Mouse (Mus musculus): ENCODE measurements at regions not wholly inside any gene's neighbourhood (a gene's known extent, or its start where the extent isn't known, plus 50 kb on each side); places are given as distances from the start of the nearest gene placed in this dataset.
"Not testable (repeated sequence)": the region's sequence is repeated elsewhere in the genome, so short reads cannot be mapped to it uniquely, and the experiment has no call there.

GRCm38 (mm10) chr13:5179552-5179951 lies 570.6 kb upstream of the Akr1e1 start:
- Histone ChIP-seq H3K79me2 (ENCODE audit: control insufficient read depth, insufficient read depth, low read length, poor library complexity) (no peaks in the 10 kb centered on the region), H3K9ac (ENCODE audit: control insufficient read depth, low read depth, low read length, poor library complexity, severe bottlenecking) (no peak overlapping the region), H3K9me3 (replicated peaks; ENCODE audit: insufficient read depth, low read length) (no peaks in the 10 kb centered on the region), H3K27ac (ENCODE audit: control insufficient read depth, low read depth, low read length) (no peak overlapping the region), H3K4me3 (ENCODE audit: control insufficient read depth in 1 of 2, insufficient read depth in 1 of 2, low read depth in 2 of 2, low read length in 2 of 2) (no peak overlapping the region), H3K4me1 (ENCODE audit: control insufficient read depth in 1 of 2, insufficient read depth in 2 of 2, low read length in 2 of 2) (no peaks in the 10 kb centered on the region), H3K27me3 (ENCODE audit: control insufficient read depth in 1 of 2, insufficient read depth in 2 of 2, low read length in 2 of 2) (no peaks in the 10 kb centered on the region), H3K36me3 (ENCODE audit: control insufficient read depth in 1 of 2, insufficient read depth in 2 of 2, low read length in 2 of 2) (no peaks in the 10 kb centered on the region)
- no peak for DNase-seq (ENCODE audit: low read depth, low spot score)
- TF ChIP-seq USF2 (IDR thresholded peaks at IDR 0.05; ENCODE audit: borderline replicate concordance in 1 of 2, insufficient read depth in 1 of 2, low read depth in 1 of 2, low read length in 2 of 2) (no peak), POLR2A (IDR thresholded peaks at IDR 0.05; ENCODE audit: control insufficient read depth in 1 of 2, insufficient read depth in 1 of 2, low read depth in 1 of 2, low read length in 2 of 2, poor library complexity in 1 of 2) (no peak), CTCF (IDR thresholded peaks at IDR 0.05 in 2 of 3, conservative IDR thresholded peaks at IDR 0.05 in 1 of 3; ENCODE audit: control insufficient read depth in 1 of 3, insufficient read depth in 1 of 3, low read depth in 2 of 3, low read length in 3 of 3, poor library complexity in 1 of 3, severe bottlenecking in 1 of 3) (no peak)

- H3K36me3 ChIP-seq (ENCODE audit: control insufficient read depth in 1 of 2, insufficient read depth in 2 of 2, low read length in 2 of 2); H3K4me3 ChIP-seq (ENCODE audit: control insufficient read depth in 1 of 2, insufficient read depth in 1 of 2, low read depth in 2 of 2, low read length in 2 of 2); H3K27ac ChIP-seq (ENCODE audit: control insufficient read depth, low read depth, low read length); H3K9ac ChIP-seq (ENCODE audit: control insufficient read depth, low read depth, low read length, poor library complexity, severe bottlenecking); H3K4me1 ChIP-seq (ENCODE audit: control insufficient read depth in 1 of 2, insufficient read depth in 2 of 2, low read length in 2 of 2); H3K9me3 ChIP-seq (replicated peaks; ENCODE audit: insufficient read depth, low read length); H3K79me2 ChIP-seq (ENCODE audit: control insufficient read depth, insufficient read depth, low read length, poor library complexity); H3K27me3 ChIP-seq (ENCODE audit: control insufficient read depth in 1 of 2, insufficient read depth in 2 of 2, low read length in 2 of 2); DNase-seq (ENCODE audit: low read depth, low spot score): not testable (repeated sequence)
These were observed 576.3 kb upstream of the Akr1e1 start for GRCm38 (mm10) chr13:5185237-5185800.

- Histone ChIP-seq H3K4me1 (ENCODE audit: control insufficient read depth in 1 of 2, insufficient read depth in 2 of 2, low read length in 2 of 2) (no peaks in the 10 kb centered on the region), H3K9me3 (replicated peaks; ENCODE audit: insufficient read depth, low read length) (no peaks in the 10 kb centered on the region), H3K27ac (ENCODE audit: control insufficient read depth, low read depth, low read length) (no peak overlapping the region), H3K4me3 (ENCODE audit: control insufficient read depth in 1 of 2, insufficient read depth in 1 of 2, low read depth in 2 of 2, low read length in 2 of 2) (no peak overlapping the region), H3K79me2 (ENCODE audit: control insufficient read depth, insufficient read depth, low read length, poor library complexity) (no peaks in the 10 kb centered on the region), H3K27me3 (ENCODE audit: control insufficient read depth in 1 of 2, insufficient read depth in 2 of 2, low read length in 2 of 2) (no peaks in the 10 kb centered on the region), H3K9ac (ENCODE audit: control insufficient read depth, low read depth, low read length, poor library complexity, severe bottlenecking) (no peak overlapping the region), H3K36me3 (ENCODE audit: control insufficient read depth in 1 of 2, insufficient read depth in 2 of 2, low read length in 2 of 2) (no peaks in the 10 kb centered on the region)
- no peak for DNase-seq (ENCODE audit: low read depth, low spot score)
- TF ChIP-seq ETS1 (IDR thresholded peaks at IDR 0.05; ENCODE audit: low read depth, low read length) (no peak), ZKSCAN1 (IDR thresholded peaks at IDR 0.05; ENCODE audit: low read depth, low read length) (no peak), GABPA (IDR thresholded peaks at IDR 0.05; ENCODE audit: low read depth, low read length) (no peak), POLR2AphosphoS5 (IDR thresholded peaks at IDR 0.05; ENCODE audit: borderline replicate concordance, low read depth, low read length) (no peak), BHLHE40 (IDR thresholded peaks at IDR 0.05; ENCODE audit: borderline replicate concordance, low read depth, low read length) (no peak), MAX (IDR thresholded peaks at IDR 0.05; ENCODE audit: low read length) (no peak), MAZ (IDR thresholded peaks at IDR 0.05; ENCODE audit: low read depth, low read length) (no peak), POLR2AphosphoS2 (IDR thresholded peaks at IDR 0.05; ENCODE audit: low read length) (no peak), EP300 (IDR thresholded peaks at IDR 0.05; ENCODE audit: low read depth in 1 of 2, low read length in 2 of 2) (no peak), SMC3 (IDR thresholded peaks at IDR 0.05; ENCODE audit: low read depth, low read length) (no peak), ELF1 (IDR thresholded peaks at IDR 0.05; ENCODE audit: low read depth, low read length) (no peak), ZC3H11A (IDR thresholded peaks at IDR 0.05; ENCODE audit: low read depth, low read length) (no peak), HCFC1 (IDR thresholded peaks at IDR 0.05; ENCODE audit: low read depth, low read length) (no peak), USF2 (IDR thresholded peaks at IDR 0.05; ENCODE audit: borderline replicate concordance in 1 of 2, insufficient read depth in 1 of 2, low read depth in 1 of 2, low read length in 2 of 2) (no peak), POLR2A (IDR thresholded peaks at IDR 0.05; ENCODE audit: control insufficient read depth in 1 of 2, insufficient read depth in 1 of 2, low read depth in 1 of 2, low read length in 2 of 2, poor library complexity in 1 of 2) (no peak)
These were observed 593.8 kb upstream of the Akr1e1 start for GRCm38 (mm10) chr13:5202736-5203135.

Data from MEL (cell line).